Mouse (Mus musculus): ENCODE results near the gene Enho. TPM values are rescaled to one million over a fixed set of nuclear protein-coding genes. Genes with fewer than 3 reads are reported as not detected.

The Enho gene
- polyA plus RNA-seq, 1 experiment from 2014 or later: 25.2 TPM

GRCm38 (mm10) chr4:41676248-41677005 lies 36.3 kb upstream of the Enho start:
- H3K9ac ChIP-seq (replicated peaks): no peak overlapping the region
- no peaks in the 10 kb centered on the region for H3K4me1 ChIP-seq (ENCODE audit: insufficient read depth)
- H3K4me2 ChIP-seq (ENCODE audit: low read depth, low read length): no peak overlapping the region
- H3K4me3 ChIP-seq (ENCODE audit: low read depth, low read length): no peak overlapping the region
- no peaks in the 10 kb centered on the region for H3K36me3 ChIP-seq (replicated peaks; ENCODE audit: insufficient read depth, low read length)
- H3K9me3 ChIP-seq (ENCODE audit: low read length): no peaks in the 10 kb centered on the region
- peaks cover 19% of the 10 kb centered on the region; the same call in 1 of the 2 replicates for H3K27me3 ChIP-seq (ENCODE audit: insufficient read depth, low read length)
- no peak overlapping the region for H3K27ac ChIP-seq (ENCODE audit: low read depth)
- TF ChIP-seq CTCF (IDR thresholded peaks at IDR 0.05; ENCODE audit: low read depth): no peak
- TF ChIP-seq EP300 (IDR thresholded peaks at IDR 0.05; ENCODE audit: low read depth): no peak
- 47% methylated on average over 17 of the region's 17 CpGs for WGBS (ENCODE audit: insufficient replicate concordance)
- DNase-seq: no peak
- no peak for ATAC-seq

GRCm38 (mm10) chr4:41673186-41673585 lies 33.1 kb upstream of the Enho start:
- Histone ChIP-seq H3K9ac (replicated peaks) (no peak overlapping the region), H3K4me2 (ENCODE audit: low read depth, low read length) (no peak overlapping the region), H3K4me3 (ENCODE audit: low read depth, low read length) (no peak overlapping the region), H3K27ac (ENCODE audit: low read depth) (no peak overlapping the region), H3K9me3 (ENCODE audit: low read length) (no peaks in the 10 kb centered on the region), H3K4me1 (ENCODE audit: insufficient read depth) (no peaks in the 10 kb centered on the region), H3K27me3 (ENCODE audit: insufficient read depth, low read length) (peaks cover 13% of the 10 kb centered on the region; the same call in 1 of the 2 replicates), H3K36me3 (replicated peaks; ENCODE audit: insufficient read depth, low read length) (no peaks in the 10 kb centered on the region)
- no peak for DNase-seq
- no peak for TF ChIP-seq EP300 (IDR thresholded peaks at IDR 0.05; ENCODE audit: low read depth)
- no peak for ATAC-seq
- 77% methylated on average over 19 of the region's 19 CpGs for WGBS (ENCODE audit: insufficient replicate concordance)

GRCm38 (mm10) chr4:41672522-41672963 lies 32.4 kb upstream of the Enho start:
- no peak for DNase-seq
- 39% methylated on average over 8 of the region's 8 CpGs for WGBS (ENCODE audit: insufficient replicate concordance)

GRCm38 (mm10) chr4:41671963-41672480 lies 31.9 kb upstream of the Enho start:
- H3K9me3 ChIP-seq (ENCODE audit: low read length): no peaks in the 10 kb centered on the region
- no peaks in the 10 kb centered on the region for H3K4me1 ChIP-seq (ENCODE audit: insufficient read depth)
- no peak overlapping the region for H3K4me2 ChIP-seq (ENCODE audit: low read depth, low read length)
- no peak overlapping the region for H3K4me3 ChIP-seq (ENCODE audit: low read depth, low read length)
- no peak overlapping the region for H3K27ac ChIP-seq (ENCODE audit: low read depth)
- peaks cover 13% of the 10 kb centered on the region; the same call in 1 of the 2 replicates for H3K27me3 ChIP-seq (ENCODE audit: insufficient read depth, low read length)
- 22% methylated on average over 8 of the region's 8 CpGs for WGBS (ENCODE audit: insufficient replicate concordance)
- DNase-seq (no peak), ATAC-seq (no peak)
- no peak overlapping the region for H3K9ac ChIP-seq (replicated peaks)
- TF ChIP-seq EP300 (IDR thresholded peaks at IDR 0.05; ENCODE audit: low read depth) (no peak), CTCF (IDR thresholded peaks at IDR 0.05; ENCODE audit: low read depth) (no peak)
- no peaks in the 10 kb centered on the region for H3K36me3 ChIP-seq (replicated peaks; ENCODE audit: insufficient read depth, low read length)

More at GRCm38 (mm10) chr4:41672522-41672963, 32.4 kb upstream of the Enho start:
- no peaks in the 10 kb centered on the region for H3K36me3 ChIP-seq (replicated peaks; ENCODE audit: insufficient read depth, low read length)
- no peak overlapping the region for H3K9ac ChIP-seq (replicated peaks)
- H3K27ac ChIP-seq (ENCODE audit: low read depth): no peak overlapping the region
- no peak overlapping the region for H3K4me3 ChIP-seq (ENCODE audit: low read depth, low read length)
- H3K27me3 ChIP-seq (ENCODE audit: insufficient read depth, low read length): peaks cover 13% of the 10 kb centered on the region; the same call in 1 of the 2 replicates
- H3K9me3 ChIP-seq (ENCODE audit: low read length): no peaks in the 10 kb centered on the region
- ATAC-seq: no peak
- H3K4me2 ChIP-seq (ENCODE audit: low read depth, low read length): no peak overlapping the region
- no peaks in the 10 kb centered on the region for H3K4me1 ChIP-seq (ENCODE audit: insufficient read depth)
- no peak for TF ChIP-seq EP300 (IDR thresholded peaks at IDR 0.05; ENCODE audit: low read depth)
- no peak for TF ChIP-seq CTCF (IDR thresholded peaks at IDR 0.05; ENCODE audit: low read depth)

GRCm38 (mm10) chr4:41671500-41671899 lies 31.4 kb upstream of the Enho start:
- Histone ChIP-seq H3K9ac (replicated peaks) (no peak overlapping the region), H3K4me3 (ENCODE audit: low read depth, low read length) (no peak overlapping the region), H3K9me3 (ENCODE audit: low read length) (no peaks in the 10 kb centered on the region), H3K4me1 (ENCODE audit: insufficient read depth) (no peaks in the 10 kb centered on the region), H3K4me2 (ENCODE audit: low read depth, low read length) (no peak overlapping the region), H3K27ac (ENCODE audit: low read depth) (no peak overlapping the region), H3K36me3 (replicated peaks; ENCODE audit: insufficient read depth, low read length) (no peaks in the 10 kb centered on the region), H3K27me3 (ENCODE audit: insufficient read depth, low read length) (peaks cover 11% of the 10 kb centered on the region; the same call in 1 of the 2 replicates)
- TF ChIP-seq EP300 (IDR thresholded peaks at IDR 0.05; ENCODE audit: low read depth) (no peak), CTCF (IDR thresholded peaks at IDR 0.05; ENCODE audit: low read depth) (no peak)
- 31% methylated on average over 4 of the region's 5 CpGs for WGBS (ENCODE audit: insufficient replicate concordance)
- no peak for ATAC-seq
- no peak for DNase-seq

GRCm38 (mm10) chr4:41670836-41671235 lies 30.7 kb upstream of the Enho start:
- ATAC-seq (no peak), DNase-seq (no peak)
- Histone ChIP-seq H3K4me3 (ENCODE audit: low read depth, low read length) (no peak overlapping the region), H3K9me3 (ENCODE audit: low read length) (no peaks in the 10 kb centered on the region), H3K9ac (replicated peaks) (no peak overlapping the region), H3K27ac (ENCODE audit: low read depth) (no peak overlapping the region), H3K4me1 (ENCODE audit: insufficient read depth) (no peaks in the 10 kb centered on the region), H3K27me3 (ENCODE audit: insufficient read depth, low read length) (0 out of 2 replicates have a peak, but pooled peaks cover 10% of the 10 kb centered on the region), H3K4me2 (ENCODE audit: low read depth, low read length) (no peak overlapping the region), H3K36me3 (replicated peaks; ENCODE audit: insufficient read depth, low read length) (no peaks in the 10 kb centered on the region)
- WGBS (ENCODE audit: insufficient replicate concordance): 79% methylated on average over 18 of the region's 18 CpGs
- no peak for TF ChIP-seq EP300 (IDR thresholded peaks at IDR 0.05; ENCODE audit: low read depth)
- no peak for TF ChIP-seq CTCF (IDR thresholded peaks at IDR 0.05; ENCODE audit: low read depth)

All from liver, postnatal 0 days (tissue).